Mouse (Mus musculus): ENCODE results near the gene Opcml. TPM values are rescaled to one million over a fixed set of nuclear protein-coding genes. Genes with fewer than 3 reads are reported as not detected.

Gene Opcml
- polyA plus RNA-seq, 1 experiment from 2014 or later, result 4.3 TPM

DNA sequence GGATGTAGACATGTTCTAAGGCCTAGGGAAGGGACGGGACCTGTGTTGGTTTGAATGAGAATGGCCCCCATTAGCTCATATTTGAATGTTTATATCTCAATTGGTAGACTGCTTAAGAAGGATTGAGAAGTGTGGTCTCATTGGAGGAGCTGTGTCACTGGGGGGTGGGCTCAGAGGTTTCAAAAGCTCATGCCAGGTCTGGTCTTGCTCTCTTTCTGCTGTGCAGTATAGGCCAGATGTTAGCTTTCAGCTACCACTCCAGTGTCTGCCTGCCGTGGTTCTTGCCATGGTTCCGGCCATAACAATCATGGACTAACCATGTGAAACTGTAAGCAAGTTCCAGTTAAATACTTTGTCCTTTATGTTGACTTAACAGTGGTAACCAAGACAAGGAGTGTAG is 11.2 kb downstream of the Opcml start:
- Histone ChIP-seq H3K27me3 (ENCODE audit: insufficient read depth, poor library complexity, severe bottlenecking) (no peaks in the 10 kb centered on the region), H3K4me3 (no peak overlapping the region), H3K27ac (no peak overlapping the region), H3K4me1 (no peaks in the 10 kb centered on the region), H3K36me3 (no peaks in the 10 kb centered on the region), H3K9me3 (no peaks in the 10 kb centered on the region)
- DNase-seq (ENCODE audit: low spot score), result no peak
- 85% methylated on average over 3 of the region's 3 CpGs for WGBS

DNA sequence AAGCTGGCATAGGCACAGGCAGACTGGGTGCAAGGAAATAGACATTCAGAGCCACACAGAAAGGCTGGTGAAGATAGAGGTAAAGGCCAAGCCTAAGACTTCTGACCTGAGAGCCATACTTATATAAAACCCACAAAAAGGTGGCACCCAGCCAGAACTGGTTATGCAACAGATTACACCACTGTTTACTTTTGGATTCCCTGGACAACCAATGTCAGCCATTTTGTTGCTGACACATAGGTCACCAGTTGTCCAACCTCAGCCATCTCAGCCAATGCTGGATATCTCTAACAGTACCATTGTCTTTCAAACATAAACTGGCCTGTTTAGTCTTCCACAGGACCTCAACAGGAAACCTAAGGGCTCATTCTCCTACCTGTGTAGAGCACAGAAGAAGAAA is 11.8 kb downstream of the Opcml start:
- DNase-seq (ENCODE audit: low spot score), result no peak
- no peak overlapping the region for H3K4me3 ChIP-seq
- H3K27ac ChIP-seq, result no peak overlapping the region
- no peaks in the 10 kb centered on the region for H3K27me3 ChIP-seq (ENCODE audit: insufficient read depth, poor library complexity, severe bottlenecking)
- no peaks in the 10 kb centered on the region for H3K9me3 ChIP-seq
- H3K36me3 ChIP-seq, result no peaks in the 10 kb centered on the region
- no peaks in the 10 kb centered on the region for H3K4me1 ChIP-seq

DNA sequence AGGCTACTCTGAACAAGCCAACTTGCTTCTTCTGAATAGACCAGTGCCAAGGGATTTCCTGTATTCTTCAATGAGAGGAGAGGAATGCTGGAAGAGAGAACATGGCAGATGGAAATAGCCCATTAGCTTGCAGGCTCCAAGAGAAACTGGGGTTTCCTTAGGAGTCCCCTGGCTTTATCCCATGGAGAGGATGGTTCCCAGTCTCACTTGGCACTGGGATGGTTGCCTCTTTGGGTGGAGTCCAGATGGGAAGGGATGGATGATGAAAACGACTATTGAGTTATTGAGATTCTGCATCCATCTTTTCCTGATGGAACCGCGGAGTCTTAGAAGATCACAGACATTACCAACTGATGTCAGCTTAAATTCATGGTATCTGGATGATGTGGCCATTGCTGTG is 13.9 kb downstream of the Opcml start:
- Histone ChIP-seq H3K4me1 (no peaks in the 10 kb centered on the region), H3K27me3 (ENCODE audit: insufficient read depth, poor library complexity, severe bottlenecking) (no peaks in the 10 kb centered on the region), H3K4me3 (no peak overlapping the region), H3K27ac (no peak overlapping the region), H3K9me3 (no peaks in the 10 kb centered on the region), H3K36me3 (no peaks in the 10 kb centered on the region)
- no peak for DNase-seq (ENCODE audit: low spot score)
- 91% methylated on average over 3 of the region's 3 CpGs for WGBS

DNA sequence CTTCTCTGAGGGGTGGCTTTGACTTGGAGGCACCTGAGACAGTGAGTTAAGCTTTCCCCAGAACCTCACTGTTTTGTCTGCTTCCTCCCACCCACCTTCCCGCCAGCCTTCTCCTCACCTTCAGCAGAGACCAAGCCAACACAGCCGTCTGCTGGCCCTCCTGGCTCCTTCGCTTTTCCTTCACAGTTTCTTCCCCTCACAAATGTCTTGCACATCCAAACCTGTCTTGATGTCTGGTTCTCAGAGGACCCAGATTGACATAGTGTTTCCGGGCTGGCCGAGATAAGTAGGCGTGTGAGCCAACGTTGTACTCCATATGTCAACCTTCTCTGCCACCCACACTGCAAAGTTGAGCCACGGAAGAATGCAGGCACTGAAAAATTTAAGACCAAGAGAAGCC is 19.2 kb downstream of the Opcml start:
- H3K27me3 ChIP-seq (ENCODE audit: insufficient read depth, poor library complexity, severe bottlenecking), result no peaks in the 10 kb centered on the region

DNA sequence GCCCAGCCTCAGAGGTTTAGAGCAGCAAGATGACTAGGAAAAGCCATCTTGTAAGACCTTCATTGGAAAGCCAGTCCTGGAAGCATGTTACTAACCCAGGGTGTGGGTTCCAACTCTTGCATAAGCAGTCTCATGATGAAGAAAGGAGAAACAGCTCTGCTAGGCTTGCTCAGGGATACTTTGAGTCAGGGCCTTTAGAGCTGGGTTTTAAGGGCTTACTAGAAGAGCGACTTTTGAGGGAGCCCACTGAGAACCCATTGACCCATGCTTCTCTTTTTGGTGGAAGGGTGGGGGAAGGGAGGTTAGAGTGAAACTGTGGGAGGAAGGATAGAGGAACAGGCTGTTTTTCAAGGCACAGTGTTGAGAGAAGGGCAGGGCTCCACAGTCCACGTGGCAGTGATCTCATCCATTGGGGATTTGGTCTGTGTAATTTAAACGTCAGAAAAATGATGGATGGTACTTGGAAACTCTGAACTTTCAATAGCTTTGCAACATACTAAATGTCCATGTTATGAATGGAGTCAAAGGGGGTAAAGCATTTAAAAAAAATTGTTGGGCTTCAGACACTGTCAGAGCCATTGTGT is 22.7 kb downstream of the Opcml start:
- Histone ChIP-seq H3K4me3 (no peak overlapping the region), H3K27ac (peak overlapping the region; percentile 23; the same call in 1 of the 2 replicates), H3K36me3 (no peaks in the 10 kb centered on the region), H3K27me3 (ENCODE audit: insufficient read depth, poor library complexity, severe bottlenecking) (no peaks in the 10 kb centered on the region), H3K9me3 (no peaks in the 10 kb centered on the region), H3K4me1 (peaks cover 6% of the 10 kb centered on the region; the same call in 1 of the 2 replicates)
- no peak for DNase-seq (ENCODE audit: low spot score)
- 38% methylated on average over 3 of the region's 3 CpGs for WGBS

More for the DNA sequence above, 19.2 kb downstream of the Opcml start:
- Histone ChIP-seq H3K4me3 (no peak overlapping the region), H3K36me3 (no peaks in the 10 kb centered on the region), H3K27ac (no peak overlapping the region), H3K4me1 (peaks cover 4% of the 10 kb centered on the region; the same call in 1 of the 2 replicates), H3K9me3 (no peaks in the 10 kb centered on the region)
- WGBS, result 82% methylated on average over 8 of the region's 8 CpGs
- no peak for DNase-seq (ENCODE audit: low spot score)

DNA sequence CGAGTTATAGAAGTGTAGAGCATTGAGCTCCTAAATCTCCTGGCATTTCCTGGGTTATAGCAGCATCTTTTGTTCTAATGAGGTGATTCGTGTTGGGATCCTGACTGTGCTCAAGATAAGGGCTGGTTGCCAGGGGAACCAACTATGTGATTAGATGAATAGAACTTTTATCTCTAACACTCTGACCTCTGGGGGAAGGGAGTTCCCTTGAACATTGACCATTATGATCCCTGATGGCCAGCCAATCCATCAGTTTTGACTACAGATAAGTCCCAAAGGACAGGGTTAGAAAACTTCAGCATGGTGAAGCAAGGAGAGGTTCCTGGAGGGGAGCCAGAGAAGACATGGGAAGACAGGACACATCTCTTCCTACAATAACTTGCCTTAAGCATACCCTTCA is 23.6 kb downstream of the Opcml start:
- no peak for DNase-seq (ENCODE audit: low spot score)
- H3K27ac ChIP-seq, result no peak overlapping the region
- WGBS, result 14% methylated on average over 2 of the region's 2 CpGs
- H3K4me1 ChIP-seq, result peaks cover 9% of the 10 kb centered on the region; the same call in 1 of the 2 replicates
- no peaks in the 10 kb centered on the region for H3K9me3 ChIP-seq
- H3K4me3 ChIP-seq, result no peak overlapping the region
- H3K36me3 ChIP-seq, result no peaks in the 10 kb centered on the region
- no peaks in the 10 kb centered on the region for H3K27me3 ChIP-seq (ENCODE audit: insufficient read depth, poor library complexity, severe bottlenecking)

DNA sequence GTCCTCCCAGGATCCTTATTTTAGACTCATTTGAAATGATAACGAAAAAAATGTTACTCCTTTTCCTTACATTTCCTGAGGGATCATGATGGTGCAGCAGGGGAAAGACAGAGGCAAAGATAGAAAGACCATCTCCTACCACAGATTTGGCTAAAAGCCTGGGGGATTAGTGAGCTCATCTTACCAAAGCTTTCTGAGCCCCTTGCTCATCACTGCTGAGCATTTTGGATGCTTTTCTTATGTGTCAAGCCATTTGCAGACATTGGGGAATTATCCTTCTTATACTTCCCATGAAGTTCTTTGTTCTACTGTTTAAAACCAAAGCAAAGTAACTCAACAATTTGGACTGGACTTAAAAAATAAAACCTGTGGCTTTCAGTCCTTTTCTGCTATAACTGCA is 30.6 kb downstream of the Opcml start:
- H3K4me3 ChIP-seq, result no peak overlapping the region
- H3K27me3 ChIP-seq (ENCODE audit: insufficient read depth, poor library complexity, severe bottlenecking), result no peaks in the 10 kb centered on the region
- DNase-seq (ENCODE audit: low spot score), result no peak
- no peak overlapping the region for H3K27ac ChIP-seq
- peaks cover 5% of the 10 kb centered on the region; the same call in 1 of the 2 replicates for H3K4me1 ChIP-seq
- H3K9me3 ChIP-seq, result no peaks in the 10 kb centered on the region
- H3K36me3 ChIP-seq, result no peaks in the 10 kb centered on the region
- 57% methylated on average over 1 of the region's 1 CpGs for WGBS

DNA sequence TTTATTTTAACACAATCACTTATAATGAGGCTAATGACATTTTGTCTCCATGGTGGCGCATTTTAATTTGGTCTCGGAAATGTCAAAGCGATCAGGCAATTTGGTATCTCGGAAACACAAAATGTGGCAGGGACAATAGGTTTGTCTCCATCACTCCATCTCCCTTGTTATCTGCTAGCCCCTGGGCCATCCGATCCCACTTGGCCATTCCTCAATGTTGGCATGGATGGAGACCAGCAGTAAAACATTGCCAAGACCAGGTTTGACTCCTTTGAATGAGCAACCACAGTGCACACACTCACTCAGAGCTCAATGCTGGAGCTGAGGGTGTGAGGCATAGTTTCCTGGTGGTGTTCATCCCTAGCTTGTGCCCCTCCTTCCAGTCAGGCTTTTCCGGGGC is 32.1 kb downstream of the Opcml start:
- Histone ChIP-seq H3K36me3 (no peaks in the 10 kb centered on the region), H3K4me1 (peaks cover 5% of the 10 kb centered on the region; the same call in 1 of the 2 replicates), H3K4me3 (no peak overlapping the region), H3K27ac (no peak overlapping the region), H3K9me3 (no peaks in the 10 kb centered on the region), H3K27me3 (ENCODE audit: insufficient read depth, poor library complexity, severe bottlenecking) (no peaks in the 10 kb centered on the region)
- no peak for DNase-seq (ENCODE audit: low spot score)
- 87% methylated on average over 6 of the region's 6 CpGs for WGBS

DNA sequence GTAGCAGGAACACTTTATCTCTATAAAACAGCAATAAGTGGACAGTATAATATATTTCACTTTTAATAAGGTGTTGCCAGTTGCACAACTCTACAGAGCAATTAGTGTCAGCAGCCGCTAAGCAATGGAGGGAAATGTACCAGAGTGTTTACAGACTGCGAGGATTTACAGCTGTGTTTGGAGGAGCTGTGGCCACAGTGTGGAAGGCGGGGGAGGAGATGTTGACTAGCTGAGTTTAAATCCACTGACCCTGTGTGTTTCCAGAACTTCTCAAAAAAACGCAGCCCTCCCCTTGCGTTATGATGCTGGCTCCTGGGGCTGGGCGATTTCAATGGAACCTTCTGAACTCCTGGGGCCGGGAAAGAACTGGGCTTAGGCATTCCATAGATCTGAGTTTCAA is 33.8 kb downstream of the Opcml start:
- Histone ChIP-seq H3K27me3 (ENCODE audit: insufficient read depth, poor library complexity, severe bottlenecking) (no peaks in the 10 kb centered on the region), H3K27ac (no peak overlapping the region), H3K4me1 (no peaks in the 10 kb centered on the region), H3K36me3 (no peaks in the 10 kb centered on the region), H3K9me3 (no peaks in the 10 kb centered on the region), H3K4me3 (no peak overlapping the region)
- no peak for DNase-seq (ENCODE audit: low spot score)
- 74% methylated on average over 7 of the region's 7 CpGs for WGBS

DNA sequence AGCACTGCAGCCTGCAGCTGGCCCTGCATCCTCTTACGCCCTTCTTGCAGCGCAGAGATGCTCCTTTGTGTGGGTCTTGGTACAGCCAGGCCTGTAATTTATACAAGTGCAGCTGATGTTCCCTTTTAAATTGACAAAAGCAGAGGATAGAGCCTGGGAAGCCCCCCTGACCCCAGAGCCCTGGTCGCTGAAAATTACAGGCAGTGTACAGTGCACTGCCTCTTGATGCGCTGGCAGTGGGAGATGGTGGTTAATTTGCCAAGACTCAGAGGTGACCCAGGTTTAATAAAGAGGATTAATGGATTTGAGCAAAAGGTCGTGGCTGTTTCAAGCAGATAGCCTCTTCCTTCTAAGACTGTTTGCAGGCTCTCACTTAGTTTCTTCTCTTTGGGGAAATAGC is 39.9 kb downstream of the Opcml start:
- Histone ChIP-seq H3K36me3 (no peaks in the 10 kb centered on the region), H3K4me3 (no peak overlapping the region), H3K27me3 (ENCODE audit: insufficient read depth, poor library complexity, severe bottlenecking) (no peaks in the 10 kb centered on the region), H3K4me1 (peaks cover 4% of the 10 kb centered on the region; the same call in 1 of the 2 replicates), H3K9me3 (no peaks in the 10 kb centered on the region), H3K27ac (no peak overlapping the region)
- 69% methylated on average over 5 of the region's 5 CpGs for WGBS
- no peak for DNase-seq (ENCODE audit: low spot score)

DNA sequence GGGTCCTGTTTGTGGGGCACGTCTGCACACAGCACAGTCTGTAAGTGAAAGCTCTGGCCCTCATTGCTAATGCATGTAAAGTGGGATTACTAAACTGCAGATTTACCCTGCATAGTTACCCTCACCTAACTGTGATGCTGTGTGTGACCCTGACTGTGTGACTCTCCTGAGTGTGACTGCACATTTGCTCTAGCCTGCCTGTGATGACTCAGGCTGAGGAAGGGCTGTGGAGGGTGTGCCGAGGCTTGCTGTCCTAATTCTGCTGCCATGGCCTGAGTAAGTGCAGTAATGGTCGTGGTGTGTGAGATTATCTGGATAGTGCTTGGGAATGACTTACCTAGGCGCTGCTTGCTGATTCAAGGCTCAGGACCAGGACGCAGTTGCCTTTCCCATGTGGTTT is 52.2 kb downstream of the Opcml start:
- no peak overlapping the region for H3K27ac ChIP-seq
- 73% methylated on average over 5 of the region's 5 CpGs for WGBS

DNA sequence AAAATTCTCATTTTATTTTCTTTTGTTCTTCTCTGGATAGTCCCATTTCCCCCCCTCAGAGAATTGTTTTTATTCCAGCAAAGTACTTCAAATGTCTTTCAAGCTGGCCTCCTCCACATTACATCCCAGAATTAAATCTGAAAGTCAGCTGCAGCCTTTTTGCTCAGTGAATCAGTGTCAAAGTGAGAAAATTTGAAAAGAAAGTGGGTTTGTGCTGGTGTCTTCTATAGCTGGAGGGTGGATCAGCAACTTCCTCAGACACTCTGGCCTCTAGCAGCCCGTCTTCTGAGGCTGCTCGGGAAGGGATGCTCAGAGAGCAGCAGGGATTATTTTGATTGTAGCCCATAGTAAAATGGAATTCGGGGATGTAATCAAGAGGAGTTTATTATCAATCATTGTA is 81.0 kb downstream of the Opcml start:
- no peaks in the 10 kb centered on the region for H3K9me3 ChIP-seq
- H3K4me1 ChIP-seq, result no peaks in the 10 kb centered on the region
- WGBS, result 74% methylated on average over 3 of the region's 3 CpGs
- no peak overlapping the region for H3K27ac ChIP-seq
- no peak overlapping the region for H3K4me3 ChIP-seq
- no peaks in the 10 kb centered on the region for H3K36me3 ChIP-seq
- no peak for DNase-seq (ENCODE audit: low spot score)
- no peaks in the 10 kb centered on the region for H3K27me3 ChIP-seq (ENCODE audit: insufficient read depth, poor library complexity, severe bottlenecking)

More for the DNA sequence above, 52.2 kb downstream of the Opcml start:
- Histone ChIP-seq H3K4me1 (no peaks in the 10 kb centered on the region), H3K36me3 (no peaks in the 10 kb centered on the region), H3K9me3 (no peaks in the 10 kb centered on the region), H3K27me3 (ENCODE audit: insufficient read depth, poor library complexity, severe bottlenecking) (no peaks in the 10 kb centered on the region), H3K4me3 (no peak overlapping the region)
- DNase-seq (ENCODE audit: low spot score), result no peak

DNA sequence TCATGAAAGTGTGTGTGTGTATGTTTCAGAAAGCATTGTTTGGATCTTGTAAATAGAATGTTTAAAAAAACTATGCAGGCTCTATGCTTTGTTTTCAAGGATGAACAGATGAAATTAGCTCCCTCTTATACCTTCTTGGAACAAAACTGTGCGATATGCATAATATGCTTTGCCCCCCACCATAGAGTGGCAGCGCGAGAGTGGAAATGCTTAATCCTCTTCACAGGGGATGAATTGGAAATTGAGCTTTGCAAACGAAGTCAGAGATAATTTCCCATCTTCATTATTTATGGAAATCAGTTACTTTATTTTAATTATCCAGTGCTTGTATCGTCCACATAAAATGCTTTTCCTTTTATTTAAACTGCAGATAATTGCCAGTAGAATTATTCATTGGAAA is 99.1 kb downstream of the Opcml start:
- DNase-seq (ENCODE audit: low spot score), result no peak
- WGBS, result 85% methylated on average over 5 of the region's 5 CpGs
- H3K4me3 ChIP-seq, result no peak overlapping the region
- no peaks in the 10 kb centered on the region for H3K27me3 ChIP-seq (ENCODE audit: insufficient read depth, poor library complexity, severe bottlenecking)
- no peaks in the 10 kb centered on the region for H3K9me3 ChIP-seq
- no peaks in the 10 kb centered on the region for H3K4me1 ChIP-seq
- no peak overlapping the region for H3K27ac ChIP-seq
- H3K36me3 ChIP-seq, result no peaks in the 10 kb centered on the region

DNA sequence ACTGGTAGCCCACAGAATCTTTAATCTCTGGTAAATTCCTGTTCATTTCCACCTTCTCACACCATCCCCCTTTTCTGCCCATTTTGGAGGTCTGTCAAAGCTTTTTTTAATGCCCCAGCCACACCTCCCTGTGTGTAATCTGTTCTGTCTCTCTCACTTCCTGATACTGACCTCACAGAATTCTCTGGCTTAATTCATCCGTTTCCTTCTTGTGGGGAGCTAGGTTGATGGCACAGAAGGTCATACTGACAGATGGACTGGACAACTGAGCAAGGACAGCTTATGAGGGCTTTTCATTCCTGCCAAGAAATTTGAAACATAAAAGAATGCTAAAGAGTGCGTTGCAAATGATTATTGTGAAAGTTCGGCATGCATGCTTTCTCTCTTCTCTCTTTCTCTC is 126.7 kb downstream of the Opcml start:
- no peak overlapping the region for H3K27ac ChIP-seq
- 66% methylated on average over 3 of the region's 3 CpGs for WGBS
- no peaks in the 10 kb centered on the region for H3K9me3 ChIP-seq
- no peaks in the 10 kb centered on the region for H3K36me3 ChIP-seq
- H3K4me1 ChIP-seq, result no peaks in the 10 kb centered on the region
- H3K4me3 ChIP-seq, result no peak overlapping the region
- DNase-seq (ENCODE audit: low spot score), result no peak
- H3K27me3 ChIP-seq (ENCODE audit: insufficient read depth, poor library complexity, severe bottlenecking), result no peaks in the 10 kb centered on the region
